Mouse (Mus musculus) stomach, embryonic 15.5 days (tissue): ENCODE measurements at regions not wholly inside any gene's neighbourhood (a gene's known extent, or its start where the extent isn't known, plus 50 kb on each side); places are given as distances from the start of the nearest gene placed in this dataset.

Source experiments
- ATAC-seq: fragments of 200-750 bp; cut with Nextera tagmentation; 2 replicates; pipeline ENCODE4 v1.8.0; 2017; ENCODE audit warnings: low read depth, moderate number of reproducible peaks, moderate TSS enrichment; ENCODE audit not compliant: insufficient read depth, low FRiP score
- H3K27ac ChIP-seq: fragments of 300-500 bp; sonication (generic); 2 replicates; pipeline ENCODE4 v1.5.1; 2015; ENCODE audit warnings: mild to moderate bottlenecking, inconsistent platforms
- H3K27me3 ChIP-seq: fragments of 300-500 bp; sonication (generic); replicated peaks from 2 replicates; pipeline ENCODE4 v1.6.1; 2015; ENCODE audit warnings: inconsistent platforms
- H3K36me3 ChIP-seq: fragments of 300-500 bp; sonication (generic); 2 replicates; pipeline ENCODE4 v1.6.1; 2015; ENCODE audit warnings: inconsistent platforms
- H3K4me1 ChIP-seq: fragments of 300-500 bp; sonication (generic); 2 replicates; pipeline ENCODE4 v1.6.1; 2015; ENCODE audit warnings: inconsistent platforms
- H3K4me2 ChIP-seq: fragments of 300-500 bp; sonication (generic); 2 replicates; pipeline ENCODE4 v1.6.1; 2015; ENCODE audit warnings: mild to moderate bottlenecking, inconsistent platforms
- H3K4me3 ChIP-seq: fragments of 300-500 bp; sonication (generic); replicated peaks from 2 replicates; pipeline ENCODE4 v1.5.1; 2015; ENCODE audit warnings: inconsistent platforms
- H3K9ac ChIP-seq: fragments of 300-500 bp; sonication (generic); 2 replicates; pipeline ENCODE4 v1.6.1; 2015; ENCODE audit warnings: inconsistent platforms
- H3K9me3 ChIP-seq: fragments of 300-500 bp; sonication (generic); 2 replicates; pipeline ENCODE4 v1.6.1; 2016; ENCODE audit warnings: inconsistent platforms
- WGBS: fragments of 180-500 bp; shearing (Covaris S2); methylation state at CpG from one replicate; pipeline ENCODE4 v1.1.7; 2015; 5-methylcytosine and 5-hydroxymethylcytosine counted together

GRCm38 (mm10) chr7:70103680-70104079, 262.9 kb downstream of the Nr2f2 start:
- H3K27me3 ChIP-seq: no peaks in the 10 kb centered on the region
- H3K4me2 ChIP-seq: no peak overlapping the region
- ATAC-seq: no peak
- H3K9ac ChIP-seq: no peak overlapping the region
- H3K27ac ChIP-seq: no peak overlapping the region
- WGBS: 75% methylated on average over 5 of the region's 5 CpGs
- H3K36me3 ChIP-seq: no peaks in the 10 kb centered on the region
- H3K4me3 ChIP-seq: no peak overlapping the region
- H3K4me1 ChIP-seq: no peaks in the 10 kb centered on the region
- no peaks in the 10 kb centered on the region for H3K9me3 ChIP-seq

GRCm38 (mm10) chr7:70099001-70099400, 267.5 kb downstream of the Nr2f2 start:
- no peaks in the 10 kb centered on the region for H3K27me3 ChIP-seq
- WGBS: 79% methylated on average over 1 of the region's 1 CpGs
- no peak for ATAC-seq
- no peak overlapping the region for H3K9ac ChIP-seq
- no peaks in the 10 kb centered on the region for H3K4me1 ChIP-seq
- H3K4me2 ChIP-seq: no peak overlapping the region
- H3K27ac ChIP-seq: no peak overlapping the region
- H3K9me3 ChIP-seq: no peaks in the 10 kb centered on the region
- H3K4me3 ChIP-seq: no peak overlapping the region
- no peaks in the 10 kb centered on the region for H3K36me3 ChIP-seq

- no peak overlapping the region for H3K4me3 ChIP-seq
- no peak for ATAC-seq
- H3K36me3 ChIP-seq: no peaks in the 10 kb centered on the region
- no peak overlapping the region for H3K4me2 ChIP-seq
- no peak overlapping the region for H3K27ac ChIP-seq
- 75% methylated on average over 21 of the region's 21 CpGs for WGBS
- H3K4me1 ChIP-seq: no peaks in the 10 kb centered on the region
- no peaks in the 10 kb centered on the region for H3K27me3 ChIP-seq
- H3K9me3 ChIP-seq: no peaks in the 10 kb centered on the region
- no peak overlapping the region for H3K9ac ChIP-seq
These were observed 272.4 kb downstream of the Nr2f2 start for GRCm38 (mm10) chr7:70093916-70094784.

DNA sequence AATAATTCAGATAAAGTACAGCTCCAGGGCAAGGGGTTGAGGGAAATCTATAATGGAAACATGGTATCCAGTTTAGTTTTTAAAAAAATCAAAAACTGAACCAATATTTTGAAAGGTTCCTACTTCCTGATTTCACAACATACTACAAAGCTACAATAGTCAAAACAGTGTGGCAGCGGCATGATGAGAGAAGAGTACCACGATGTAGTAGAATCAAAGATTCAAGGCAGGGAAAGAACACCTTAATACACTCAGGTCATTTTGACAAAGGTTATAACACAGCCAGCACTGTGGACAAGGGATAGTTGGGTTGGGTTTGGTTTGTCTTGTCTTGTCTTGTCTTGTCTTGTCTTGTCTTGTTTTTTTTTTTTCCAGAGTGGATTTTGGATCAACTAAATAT, 274.4 kb downstream of the Nr2f2 start:
- H3K9ac ChIP-seq: no peak overlapping the region
- H3K27ac ChIP-seq: no peak overlapping the region
- 98% methylated on average over 2 of the region's 2 CpGs for WGBS
- no peak overlapping the region for H3K4me2 ChIP-seq
- no peak for ATAC-seq
- H3K4me1 ChIP-seq: no peaks in the 10 kb centered on the region
- no peaks in the 10 kb centered on the region for H3K9me3 ChIP-seq
- H3K4me3 ChIP-seq: no peak overlapping the region
- H3K27me3 ChIP-seq: no peaks in the 10 kb centered on the region
- no peaks in the 10 kb centered on the region for H3K36me3 ChIP-seq

DNA sequence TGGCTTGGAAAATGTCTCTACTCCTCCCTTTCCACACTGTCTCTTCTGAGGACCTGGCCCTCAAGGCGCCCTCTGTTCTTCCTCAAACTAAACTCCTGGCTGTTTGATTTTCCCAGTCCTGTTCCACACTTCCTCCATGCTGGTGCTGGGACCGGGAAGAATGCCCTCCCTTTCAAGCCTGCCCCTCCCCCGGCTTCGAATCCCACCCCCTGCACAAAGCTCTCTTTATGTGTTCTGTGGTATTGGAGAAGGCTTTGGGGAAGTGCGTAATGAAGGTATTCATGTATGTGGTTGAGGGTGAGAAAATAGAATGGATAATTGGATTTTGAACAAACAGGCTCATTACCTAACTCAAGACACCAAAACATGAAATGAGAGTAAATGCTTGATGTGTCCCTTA, 277.4 kb downstream of the Nr2f2 start:
- WGBS: 72% methylated on average over 5 of the region's 5 CpGs
- H3K4me3 ChIP-seq: no peak overlapping the region

GRCm38 (mm10) chr7:70069662-70070061, 296.9 kb downstream of the Nr2f2 start:
- H3K4me1 ChIP-seq: no peaks in the 10 kb centered on the region
- H3K27ac ChIP-seq: no peak overlapping the region
- no peak overlapping the region for H3K4me3 ChIP-seq
- no peaks in the 10 kb centered on the region for H3K27me3 ChIP-seq
- no peaks in the 10 kb centered on the region for H3K36me3 ChIP-seq
- H3K9ac ChIP-seq: no peak overlapping the region
- H3K9me3 ChIP-seq: no peaks in the 10 kb centered on the region
- 45% methylated on average over 1 of the region's 1 CpGs for WGBS
- no peak overlapping the region for H3K4me2 ChIP-seq
- ATAC-seq: no peak

More for the DNA sequence above, 277.4 kb downstream of the Nr2f2 start:
- H3K9ac ChIP-seq: no peak overlapping the region
- no peaks in the 10 kb centered on the region for H3K36me3 ChIP-seq
- ATAC-seq: no peak
- no peaks in the 10 kb centered on the region for H3K4me1 ChIP-seq
- H3K27ac ChIP-seq: no peak overlapping the region
- no peaks in the 10 kb centered on the region for H3K27me3 ChIP-seq
- H3K4me2 ChIP-seq: no peak overlapping the region
- H3K9me3 ChIP-seq: no peaks in the 10 kb centered on the region

GRCm38 (mm10) chr7:70067828-70068719, 298.5 kb downstream of the Nr2f2 start:
- Histone ChIP-seq H3K4me3 (no peak overlapping the region), H3K9me3 (no peaks in the 10 kb centered on the region), H3K4me1 (no peaks in the 10 kb centered on the region), H3K27ac (no peak overlapping the region), H3K36me3 (no peaks in the 10 kb centered on the region), H3K27me3 (no peaks in the 10 kb centered on the region), H3K4me2 (peak overlapping the region; percentile 35; the same call in 1 of the 2 replicates), H3K9ac (no peak overlapping the region)
- 19% methylated on average over 18 of the region's 18 CpGs for WGBS
- no peak for ATAC-seq

- no peak for ATAC-seq
- Histone ChIP-seq H3K27me3 (no peaks in the 10 kb centered on the region), H3K36me3 (no peaks in the 10 kb centered on the region), H3K9ac (no peak overlapping the region), H3K4me2 (no peak overlapping the region), H3K4me3 (no peak overlapping the region), H3K27ac (no peak overlapping the region), H3K4me1 (no peaks in the 10 kb centered on the region), H3K9me3 (no peaks in the 10 kb centered on the region)
- WGBS: 54% methylated on average over 5 of the region's 5 CpGs
These were observed 299.5 kb downstream of the Nr2f2 start for GRCm38 (mm10) chr7:70067071-70067470.

DNA sequence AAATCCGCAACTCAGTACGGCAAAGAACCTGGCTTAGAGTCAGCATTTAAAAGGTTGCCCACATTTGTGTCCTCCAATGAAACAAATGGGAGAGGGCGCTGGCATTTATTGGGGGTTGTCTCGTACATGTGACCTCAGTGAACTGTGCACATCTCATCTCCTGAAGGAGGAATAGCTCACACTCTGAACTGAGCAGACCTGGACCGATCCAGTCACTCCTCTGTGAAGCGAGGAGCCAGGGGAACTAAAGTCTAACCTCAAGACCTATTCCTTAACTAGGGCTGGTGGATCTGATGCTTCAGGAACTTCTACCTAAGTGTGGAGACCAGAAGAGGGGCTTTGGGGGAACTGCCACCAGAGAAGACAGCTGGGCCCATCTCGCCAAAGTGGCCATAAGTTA, 300.1 kb downstream of the Nr2f2 start:
- WGBS: 85% methylated on average over 7 of the region's 7 CpGs
- H3K27me3 ChIP-seq: no peaks in the 10 kb centered on the region
- H3K9ac ChIP-seq: no peak overlapping the region
- no peaks in the 10 kb centered on the region for H3K4me1 ChIP-seq
- no peak for ATAC-seq
- no peak overlapping the region for H3K4me2 ChIP-seq
- H3K36me3 ChIP-seq: no peaks in the 10 kb centered on the region
- H3K4me3 ChIP-seq: no peak overlapping the region
- H3K9me3 ChIP-seq: no peaks in the 10 kb centered on the region
- H3K27ac ChIP-seq: no peak overlapping the region

DNA sequence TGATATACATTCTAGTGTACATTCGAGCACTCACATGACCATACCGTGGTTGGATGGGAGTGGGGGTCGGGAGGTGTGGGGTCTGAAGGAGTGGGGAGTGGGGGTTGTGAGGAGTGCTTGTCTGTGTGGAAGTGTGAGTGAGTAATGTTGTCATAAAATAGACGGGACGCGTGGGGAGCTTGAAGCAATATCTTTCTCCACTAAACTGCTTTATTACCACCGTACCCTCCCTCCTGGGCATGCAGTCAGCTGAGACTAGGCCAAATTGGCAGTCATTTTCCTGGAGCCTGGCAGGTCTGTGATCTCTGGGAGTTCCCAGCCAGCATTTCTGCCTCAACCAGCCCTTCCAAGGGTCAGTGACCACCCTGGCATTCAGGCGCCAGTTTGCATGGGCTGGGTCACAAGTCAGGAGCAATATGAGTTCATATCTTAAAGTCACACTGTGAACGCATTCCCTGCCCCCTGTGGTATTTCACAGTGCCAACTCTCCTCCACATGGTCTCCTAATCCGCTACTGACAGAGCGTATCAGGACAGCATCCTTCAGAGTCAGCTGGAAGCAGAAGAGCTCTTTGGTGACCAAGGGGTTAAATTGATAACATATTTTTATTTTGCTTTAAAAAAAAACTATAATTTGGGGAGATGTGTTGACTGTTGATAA, 300.9 kb downstream of the Nr2f2 start:
- H3K9ac ChIP-seq: no peak overlapping the region
- no peaks in the 10 kb centered on the region for H3K4me1 ChIP-seq
- no peaks in the 10 kb centered on the region for H3K9me3 ChIP-seq
- H3K4me2 ChIP-seq: no peak overlapping the region
- no peaks in the 10 kb centered on the region for H3K27me3 ChIP-seq
- no peaks in the 10 kb centered on the region for H3K36me3 ChIP-seq
- WGBS: 75% methylated on average over 11 of the region's 11 CpGs
- ATAC-seq: no peak
- H3K27ac ChIP-seq: no peak overlapping the region
- H3K4me3 ChIP-seq: no peak overlapping the region

GRCm38 (mm10) chr7:70047415-70047753, 319.2 kb downstream of the Nr2f2 start:
- Histone ChIP-seq H3K36me3 (no peaks in the 10 kb centered on the region), H3K4me1 (no peaks in the 10 kb centered on the region), H3K4me2 (no peak overlapping the region), H3K4me3 (no peak overlapping the region), H3K27ac (no peak overlapping the region), H3K27me3 (no peaks in the 10 kb centered on the region), H3K9me3 (no peaks in the 10 kb centered on the region), H3K9ac (no peak overlapping the region)
- no peak for ATAC-seq
- WGBS: 92% methylated on average over 5 of the region's 5 CpGs
